Mouse (Mus musculus) MEL (cell line): ENCODE results near the gene Rhd.

Source experiments
- CTCF ChIP-seq, 3 experiments: IDR thresholded peaks in 2 of 3; conservative IDR thresholded peaks in 1 of 3; 2 replicates each; pipeline ENCODE4 v1.5.1; 2011 to 2012; ENCODE audit warnings: low read length in 3 of 3, low read depth in 2 of 3, mild to moderate bottlenecking in 2 of 3, improper control_type of control experiment in 1 of 3, inconsistent platforms in 1 of 3, mixed read lengths in 1 of 3, moderate library complexity in 1 of 3; ENCODE audit not compliant: control insufficient read depth in 1 of 3, insufficient read depth in 1 of 3, poor library complexity in 1 of 3, severe bottlenecking in 1 of 3
- RAD21 ChIP-seq: IDR thresholded peaks from 2 replicates; pipeline ENCODE4 v1.6.1; 2011; ENCODE audit warnings: mild to moderate bottlenecking, low read depth, low read length, improper control_type of control experiment
- SMC3 ChIP-seq: IDR thresholded peaks from 2 replicates; pipeline ENCODE4 v1.6.1; 2011; ENCODE audit warnings: low read depth, low read length, improper control_type of control experiment
- TBP ChIP-seq: IDR thresholded peaks from 2 replicates; pipeline ENCODE4 v1.8.0; 2011; ENCODE audit warnings: low read depth, low read length, improper control_type of control experiment

- no peak for TF ChIP-seq TBP
- no peak for TF ChIP-seq RAD21
- TF ChIP-seq CTCF (IDR thresholded peaks at IDR 0.05 in 2 of 3, conservative IDR thresholded peaks at IDR 0.05 in 1 of 3; ENCODE audit: control insufficient read depth in 1 of 3, insufficient read depth in 1 of 3, low read depth in 2 of 3, low read length in 3 of 3, poor library complexity in 1 of 3, severe bottlenecking in 1 of 3) = no peak
- no peak for TF ChIP-seq SMC3
Measured at GRCm38 (mm10) chr4:134865789-134866188, 1.5 kb downstream of the Rhd start.
